Mouse (Mus musculus) thymus, adult 2 months (tissue): ENCODE measurements around the gene Morc3. TPM values are rescaled to one million over a fixed set of nuclear protein-coding genes. Genes with fewer than 3 reads are reported as not detected.

Source experiments
- DNase-seq: peaks from one replicate; pipeline ENCODE4 v3.0.0; 2021
- H3K27ac ChIP-seq: fragments of 200-500 bp; 2 replicates; pipeline ENCODE4 v1.5.1; 2012; ENCODE audit warnings: low read length, control low read depth; ENCODE audit not compliant: control insufficient read depth, insufficient read depth
- H3K27me3 ChIP-seq: fragments of 200-500 bp; 2 replicates; pipeline ENCODE4 v1.6.1; 2012; ENCODE audit warnings: mild to moderate bottlenecking, low read length, moderate library complexity, mixed read lengths; ENCODE audit not compliant: control insufficient read depth, insufficient read depth
- H3K36me3 ChIP-seq: fragments of 200-500 bp; 2 replicates; pipeline ENCODE4 v1.6.1; 2012; ENCODE audit warnings: mild to moderate bottlenecking, low read length, moderate library complexity; ENCODE audit not compliant: control insufficient read depth, insufficient read depth
- H3K4me1 ChIP-seq: fragments of 200-500 bp; replicated peaks from 2 replicates; pipeline ENCODE4 v1.6.1; 2012; ENCODE audit warnings: low read length; ENCODE audit not compliant: control insufficient read depth, insufficient read depth
- H3K4me3 ChIP-seq: fragments of 200-500 bp; 2 replicates; pipeline ENCODE4 v1.5.1; 2012; ENCODE audit warnings: mild to moderate bottlenecking, low read length, control low read depth, moderate library complexity; ENCODE audit not compliant: control insufficient read depth, insufficient read depth
- CTCF ChIP-seq: fragments of 200-500 bp; IDR thresholded peaks from 2 replicates; pipeline ENCODE4 v1.5.1; 2012; ENCODE audit warnings: mild to moderate bottlenecking, control low read depth, low read length, moderate library complexity, borderline replicate concordance; ENCODE audit not compliant: control insufficient read depth, poor library complexity, insufficient read depth; ENCODE audit errors: extremely low read depth
- POLR2A ChIP-seq: fragments of 200-500 bp; IDR thresholded peaks from 2 replicates; pipeline ENCODE4 v1.6.1; 2012; ENCODE audit warnings: mild to moderate bottlenecking, low read length, control low read depth, moderate library complexity; ENCODE audit not compliant: control insufficient read depth, poor library complexity, insufficient read depth; ENCODE audit errors: extremely low read depth
- WGBS: fragments of 180-500 bp; shearing (Covaris S2); methylation state at CpG from one replicate; pipeline ENCODE4 v1.1.7; 2018; 5-methylcytosine and 5-hydroxymethylcytosine counted together
- polyA plus RNA-seq: library from polyadenylated mRNA; depleted of rRNA; stranded (reverse); fragments of >200 nt; gene quantifications from 2 replicates; pipeline ENCODE4 v1.2.3, GENCODE M21; 2012

Morc3 gene
- polyA plus RNA-seq, 1 experiment: 17.4 TPM

DNA sequence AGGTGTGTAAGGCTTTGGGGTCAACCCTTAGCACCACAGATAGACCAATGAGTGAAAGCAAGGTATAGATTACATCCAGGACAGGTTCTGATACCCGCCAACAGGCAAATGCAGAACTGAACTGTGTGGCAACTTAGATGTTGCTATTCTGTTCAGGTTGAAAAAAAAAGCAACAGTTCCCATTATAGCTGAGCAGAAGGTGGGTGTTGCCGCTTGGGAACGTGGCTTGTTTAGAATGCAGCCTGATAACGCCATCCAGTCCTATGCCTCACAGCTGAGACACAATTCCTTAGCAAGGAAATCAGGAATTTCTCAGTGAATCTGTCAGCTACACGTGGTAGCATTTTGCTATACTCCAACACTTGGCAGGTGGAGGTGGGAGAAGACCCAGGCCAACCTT is 61.4 kb downstream of the Morc3 start:
- TF ChIP-seq POLR2A: no peak
- no peak for TF ChIP-seq CTCF
- H3K27me3 ChIP-seq: no peaks in the 10 kb centered on the region
- no peak overlapping the region for H3K27ac ChIP-seq
- H3K36me3 ChIP-seq: peaks cover 9% of the 10 kb centered on the region; the same call in 1 of the 2 replicates
- 96% methylated on average over 5 of the region's 5 CpGs for WGBS
- H3K4me3 ChIP-seq: no peak overlapping the region
- DNase-seq: no peak
- H3K4me1 ChIP-seq: no peaks in the 10 kb centered on the region

- Histone ChIP-seq H3K4me1 (peaks cover 18% of the 10 kb centered on the region), H3K4me3 (no peak overlapping the region), H3K27ac (no peak overlapping the region), H3K27me3 (no peaks in the 10 kb centered on the region), H3K36me3 (peaks cover 9% of the 10 kb centered on the region; the same call in 1 of the 2 replicates)
- DNase-seq: peak; percentile 32
- WGBS: 88% methylated on average over 6 of the region's 6 CpGs
- TF ChIP-seq CTCF (peak; percentile 46; the same call in 1 of the 2 replicates), POLR2A (no peak)
Measured at GRCm38 (mm10) chr16:93903027-93903426, 71.1 kb downstream of the Morc3 start.

GRCm38 (mm10) chr16:93906156-93907014 is 74.5 kb downstream of the Morc3 start:
- DNase-seq: peak; percentile 70
- H3K4me1 ChIP-seq: peaks cover 27% of the 10 kb centered on the region
- peak; percentile 86 for TF ChIP-seq CTCF
- TF ChIP-seq POLR2A: no peak
- H3K27ac ChIP-seq: peak overlapping the region; percentile 91
- peaks cover 4% of the 10 kb centered on the region; the same call in 1 of the 2 replicates for H3K36me3 ChIP-seq
- no peak overlapping the region for H3K4me3 ChIP-seq
- 81% methylated on average over 11 of the region's 11 CpGs for WGBS
- no peaks in the 10 kb centered on the region for H3K27me3 ChIP-seq

- TF ChIP-seq CTCF (no peak), POLR2A (no peak)
- 26% methylated on average over 5 of the region's 5 CpGs for WGBS
- H3K27me3 ChIP-seq: no peaks in the 10 kb centered on the region
- H3K27ac ChIP-seq: peak overlapping the region; percentile 92
- peaks cover 27% of the 10 kb centered on the region for H3K4me1 ChIP-seq
- peak; percentile 63 for DNase-seq
- no peak overlapping the region for H3K4me3 ChIP-seq
- H3K36me3 ChIP-seq: no peaks in the 10 kb centered on the region
Measured at GRCm38 (mm10) chr16:93907761-93908160, 75.8 kb downstream of the Morc3 start.

DNA sequence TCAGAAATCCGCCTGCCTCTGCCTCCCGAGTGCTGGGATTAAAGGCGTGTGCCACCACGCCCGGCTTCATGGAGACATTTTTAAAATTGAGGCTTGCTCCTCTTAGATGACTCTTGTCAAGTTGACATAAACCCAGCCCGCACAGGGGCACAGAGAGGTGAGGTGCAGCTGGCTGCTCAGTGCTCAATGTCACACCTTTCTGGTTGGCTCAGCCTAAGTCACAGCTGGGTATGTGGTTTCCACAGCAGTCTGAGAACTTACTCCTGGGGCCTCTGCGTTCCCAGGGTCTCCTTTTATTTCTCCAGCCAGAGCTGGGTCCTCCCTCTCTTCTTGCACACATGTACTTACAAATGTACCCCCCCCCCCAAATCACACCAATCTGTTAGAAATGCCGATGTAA is 76.3 kb downstream of the Morc3 start:
- H3K4me1 ChIP-seq: peaks cover 27% of the 10 kb centered on the region
- peak overlapping the region; percentile 92 for H3K27ac ChIP-seq
- H3K36me3 ChIP-seq: no peaks in the 10 kb centered on the region
- 59% methylated on average over 8 of the region's 8 CpGs for whole genome bisulfite sequencing
- H3K4me3 ChIP-seq: no peak overlapping the region
- DNase-seq: peak; percentile 38
- TF ChIP-seq CTCF (no peak), POLR2A (no peak)
- no peaks in the 10 kb centered on the region for H3K27me3 ChIP-seq

- no peak for DNase-seq
- no peak for TF ChIP-seq CTCF
- no peak for TF ChIP-seq POLR2A
- Histone ChIP-seq H3K36me3 (no peaks in the 10 kb centered on the region), H3K27me3 (no peaks in the 10 kb centered on the region), H3K27ac (no peak overlapping the region), H3K4me1 (peaks cover 31% of the 10 kb centered on the region), H3K4me3 (no peak overlapping the region)
- 84% methylated on average over 3 of the region's 3 CpGs for WGBS
Measured at GRCm38 (mm10) chr16:93909936-93910335, 78.0 kb downstream of the Morc3 start.

DNA sequence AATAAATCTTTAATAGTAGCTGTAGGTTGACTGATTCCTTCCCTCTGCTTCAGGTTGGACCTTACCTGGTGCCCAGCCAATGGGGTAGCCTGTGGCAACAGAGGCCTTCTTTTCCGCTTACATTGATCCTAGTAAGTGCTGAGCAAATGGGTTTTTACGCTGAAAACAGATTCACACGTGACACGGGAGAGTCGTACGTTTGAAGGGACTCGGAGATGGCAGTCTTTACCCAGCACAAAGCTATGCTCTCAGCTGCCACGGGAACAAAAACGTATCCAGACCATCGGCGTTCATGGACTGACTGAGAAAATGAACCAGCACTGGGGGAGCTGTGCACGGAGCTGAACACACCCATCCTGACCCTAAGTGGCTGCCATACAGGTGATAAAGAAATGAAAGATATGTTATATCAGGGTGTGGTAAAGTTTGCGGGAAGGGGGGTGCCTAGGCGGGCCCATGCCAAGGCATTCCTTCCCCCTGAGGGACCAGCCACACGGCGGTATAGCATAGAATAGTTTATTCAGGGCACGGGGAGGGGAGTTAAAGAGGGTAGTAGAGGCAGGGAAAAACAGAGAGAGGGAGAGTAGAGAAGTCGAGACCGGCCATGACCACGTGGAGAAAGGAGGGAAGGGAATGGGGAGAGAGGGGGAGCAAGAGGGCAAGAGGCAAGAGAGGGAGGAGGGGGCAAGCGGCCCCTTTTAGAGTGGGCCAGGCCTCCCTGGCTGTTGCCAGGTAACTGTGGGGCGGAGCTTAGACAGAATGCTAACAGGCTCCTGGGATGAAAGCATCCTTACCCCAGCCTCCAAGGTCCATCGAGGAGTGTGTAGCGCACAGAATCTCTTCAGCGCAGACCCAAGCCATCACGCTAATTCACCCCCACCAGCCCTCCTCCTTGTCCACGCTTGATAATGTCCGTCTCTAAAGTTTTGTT is 79.1 kb downstream of the Morc3 start:
- no peaks in the 10 kb centered on the region for H3K36me3 ChIP-seq
- TF ChIP-seq CTCF: no peak
- no peak for TF ChIP-seq POLR2A
- no peak for DNase-seq
- no peak overlapping the region for H3K27ac ChIP-seq
- H3K27me3 ChIP-seq: no peaks in the 10 kb centered on the region
- no peak overlapping the region for H3K4me3 ChIP-seq
- WGBS: 92% methylated on average over 28 of the region's 28 CpGs
- H3K4me1 ChIP-seq: peaks cover 31% of the 10 kb centered on the region
